Mouse (Mus musculus) myocyte (in vitro differentiated cells): ENCODE measurements at regions not wholly inside any gene's neighbourhood (a gene's known extent, or its start where the extent isn't known, plus 50 kb on each side); places are given as distances from the start of the nearest gene placed in this dataset.
A peak's percentile ranks its signal among the peaks of the same experiment; 100 is the strongest.

Source experiments
- H3K27me3 ChIP-seq: one replicate; pipeline ENCODE4 v1.6.1; 2011; ENCODE audit not compliant: control insufficient read depth, insufficient read depth, insufficient read length
- H3K36me3 ChIP-seq: one replicate; pipeline ENCODE4 v1.6.1; 2011; ENCODE audit not compliant: control insufficient read depth, insufficient read depth
- H3K4me2 ChIP-seq: one replicate; pipeline ENCODE4 v1.6.1; 2011; ENCODE audit warnings: low read depth, control low read depth
- H3K4me3 ChIP-seq: one replicate; pipeline ENCODE4 v1.5.1; 2011; ENCODE audit warnings: mild to moderate bottlenecking, control low read depth, moderate library complexity
- H3K79me2 ChIP-seq: one replicate; pipeline ENCODE4 v1.6.1; 2011; ENCODE audit not compliant: control insufficient read depth, insufficient read depth
- H3ac ChIP-seq: one replicate; pipeline ENCODE4 v1.6.1; 2011; ENCODE audit not compliant: control insufficient read depth, insufficient read length
- CEBPB ChIP-seq: IDR thresholded peaks from 2 replicates; pipeline ENCODE4 v1.6.1; 2011; ENCODE audit warnings: mild to moderate bottlenecking, moderate library complexity; ENCODE audit not compliant: poor library complexity, insufficient read depth, severe bottlenecking
- E2F4 ChIP-seq: IDR thresholded peaks from one replicate; pipeline ENCODE4 v1.6.1; 2011; ENCODE audit warnings: mild to moderate bottlenecking, control low read depth, moderate library complexity; ENCODE audit not compliant: insufficient read depth
- MAX ChIP-seq: IDR thresholded peaks from one replicate; pipeline ENCODE4 v1.6.1; 2011; ENCODE audit warnings: low read depth, mild to moderate bottlenecking, control low read depth
- MYOD1 ChIP-seq, 3 experiments: IDR thresholded peaks; one replicate each; pipeline ENCODE4 v1.6.1; 2011; ENCODE audit warnings: control low read depth in 2 of 3, low read depth in 2 of 3, mild to moderate bottlenecking in 2 of 3, moderate library complexity in 1 of 3; ENCODE audit not compliant: insufficient read length in 2 of 3, control insufficient read depth in 1 of 3
- MYOG ChIP-seq, 3 experiments: IDR thresholded peaks; one replicate each; pipeline ENCODE4 v1.6.1; 2011; ENCODE audit warnings: control low read depth in 2 of 3, low read depth in 2 of 3, mild to moderate bottlenecking in 2 of 3; ENCODE audit not compliant: insufficient read length in 2 of 3, control insufficient read depth in 1 of 3, insufficient read depth in 1 of 3
- POLR2A ChIP-seq: IDR thresholded peaks from one replicate; pipeline ENCODE4 v1.6.1; 2011; ENCODE audit warnings: low read depth, mild to moderate bottlenecking, control low read depth, moderate library complexity; ENCODE audit not compliant: insufficient read length
- POLR2AphosphoS2 ChIP-seq: IDR thresholded peaks from one replicate; pipeline ENCODE4 v1.6.1; 2011; ENCODE audit warnings: low read depth, control low read depth; ENCODE audit not compliant: insufficient read length
- REST ChIP-seq: IDR thresholded peaks from one replicate; pipeline ENCODE4 v1.6.1; 2011; ENCODE audit warnings: mild to moderate bottlenecking, control low read depth, moderate library complexity; ENCODE audit not compliant: insufficient read depth, insufficient read length
- SRF ChIP-seq: IDR thresholded peaks from one replicate; pipeline ENCODE4 v1.6.1; 2011; ENCODE audit warnings: low read depth; ENCODE audit not compliant: control insufficient read depth, insufficient read length
- TCF12 ChIP-seq: IDR thresholded peaks from one replicate; pipeline ENCODE4 v1.6.1; 2011; ENCODE audit warnings: mild to moderate bottlenecking, control low read depth; ENCODE audit not compliant: poor library complexity, insufficient read depth, severe bottlenecking
- TCF3 ChIP-seq: IDR thresholded peaks from one replicate; pipeline ENCODE4 v1.6.1; 2011; ENCODE audit warnings: low read depth, control low read depth; ENCODE audit not compliant: insufficient read length
- USF1 ChIP-seq: IDR thresholded peaks from one replicate; pipeline ENCODE4 v1.6.1; 2011; ENCODE audit warnings: low read depth, mild to moderate bottlenecking, control low read depth, moderate library complexity

GRCm38 (mm10) chr4:124002105-124002504 is 84.3 kb upstream of the 4930535I16Rik start:
- H3ac ChIP-seq, result no peak overlapping the region
- no peaks in the 10 kb centered on the region for H3K36me3 ChIP-seq
- TF ChIP-seq POLR2AphosphoS2 (no peak), MAX (no peak)
- no peaks in the 10 kb centered on the region for H3K27me3 ChIP-seq
- no peak overlapping the region for H3K4me2 ChIP-seq
- H3K4me3 ChIP-seq, result no peak overlapping the region
- no peaks in the 10 kb centered on the region for H3K79me2 ChIP-seq

GRCm38 (mm10) chr4:123995815-123996214 is 78.0 kb upstream of the 4930535I16Rik start:
- no peak overlapping the region for H3K4me3 ChIP-seq
- peaks cover 10% of the 10 kb centered on the region for H3K27me3 ChIP-seq
- no peak overlapping the region for H3K4me2 ChIP-seq
- H3ac ChIP-seq, result no peak overlapping the region
- TF ChIP-seq SRF, result no peak
- no peak for TF ChIP-seq USF1
- no peak for TF ChIP-seq TCF3
- TF ChIP-seq MYOG (IDR thresholded peaks at IDR 0.05; ENCODE audit: control insufficient read depth in 1 of 3, insufficient read depth in 1 of 3, insufficient read length in 2 of 3, low read depth in 2 of 3), result no peak
- no peak for TF ChIP-seq REST
- no peak for TF ChIP-seq TCF12
- no peak for TF ChIP-seq MYOD1 (IDR thresholded peaks at IDR 0.05; ENCODE audit: control insufficient read depth in 1 of 3, insufficient read length in 2 of 3, low read depth in 2 of 3)
- no peak for TF ChIP-seq MAX
- no peak for TF ChIP-seq CEBPB
- no peak for TF ChIP-seq POLR2AphosphoS2
- no peak for TF ChIP-seq POLR2A
- no peak for TF ChIP-seq E2F4
- H3K36me3 ChIP-seq, result no peaks in the 10 kb centered on the region
- no peaks in the 10 kb centered on the region for H3K79me2 ChIP-seq

- Histone ChIP-seq H3ac (no peak overlapping the region), H3K4me2 (peak overlapping the region; percentile 18), H3K79me2 (no peaks in the 10 kb centered on the region), H3K4me3 (no peak overlapping the region), H3K36me3 (no peaks in the 10 kb centered on the region), H3K27me3 (peaks cover 28% of the 10 kb centered on the region)
- TF ChIP-seq SRF (no peak), TCF12 (no peak), CEBPB (no peak), POLR2AphosphoS2 (no peak), REST (no peak), POLR2A (no peak), E2F4 (no peak), MYOD1 (IDR thresholded peaks at IDR 0.05; ENCODE audit: control insufficient read depth in 1 of 3, insufficient read length in 2 of 3, low read depth in 2 of 3) (no peak), USF1 (no peak), MYOG (IDR thresholded peaks at IDR 0.05; ENCODE audit: control insufficient read depth in 1 of 3, insufficient read depth in 1 of 3, insufficient read length in 2 of 3, low read depth in 2 of 3) (no peak), TCF3 (no peak), MAX (no peak)
These were observed 73.4 kb upstream of the 4930535I16Rik start for GRCm38 (mm10) chr4:123991223-123991622.

GRCm38 (mm10) chr4:123990293-123991185 is 72.7 kb upstream of the 4930535I16Rik start:
- H3K36me3 ChIP-seq, result no peaks in the 10 kb centered on the region
- H3K79me2 ChIP-seq, result no peaks in the 10 kb centered on the region
- no peak overlapping the region for H3ac ChIP-seq
- TF ChIP-seq POLR2AphosphoS2 (no peak), MYOD1 (IDR thresholded peaks at IDR 0.05; ENCODE audit: control insufficient read depth in 1 of 3, insufficient read length in 2 of 3, low read depth in 2 of 3) (no peak), REST (no peak)
- no peak overlapping the region for H3K4me3 ChIP-seq
- H3K4me2 ChIP-seq, result peak overlapping the region; percentile 18
- H3K27me3 ChIP-seq, result peaks cover 28% of the 10 kb centered on the region
